Mouse (Mus musculus) frontal cortex, postnatal 36 days (tissue): Measurements from ENCODE around the gene Pigr.

Experiments used
- DNase-seq, 2 experiments: peaks; one replicate each; pipeline ENCODE4 v3.0.0; 2022; ENCODE audit warnings: low spot score in 2 of 2

The Pigr gene

DNA sequence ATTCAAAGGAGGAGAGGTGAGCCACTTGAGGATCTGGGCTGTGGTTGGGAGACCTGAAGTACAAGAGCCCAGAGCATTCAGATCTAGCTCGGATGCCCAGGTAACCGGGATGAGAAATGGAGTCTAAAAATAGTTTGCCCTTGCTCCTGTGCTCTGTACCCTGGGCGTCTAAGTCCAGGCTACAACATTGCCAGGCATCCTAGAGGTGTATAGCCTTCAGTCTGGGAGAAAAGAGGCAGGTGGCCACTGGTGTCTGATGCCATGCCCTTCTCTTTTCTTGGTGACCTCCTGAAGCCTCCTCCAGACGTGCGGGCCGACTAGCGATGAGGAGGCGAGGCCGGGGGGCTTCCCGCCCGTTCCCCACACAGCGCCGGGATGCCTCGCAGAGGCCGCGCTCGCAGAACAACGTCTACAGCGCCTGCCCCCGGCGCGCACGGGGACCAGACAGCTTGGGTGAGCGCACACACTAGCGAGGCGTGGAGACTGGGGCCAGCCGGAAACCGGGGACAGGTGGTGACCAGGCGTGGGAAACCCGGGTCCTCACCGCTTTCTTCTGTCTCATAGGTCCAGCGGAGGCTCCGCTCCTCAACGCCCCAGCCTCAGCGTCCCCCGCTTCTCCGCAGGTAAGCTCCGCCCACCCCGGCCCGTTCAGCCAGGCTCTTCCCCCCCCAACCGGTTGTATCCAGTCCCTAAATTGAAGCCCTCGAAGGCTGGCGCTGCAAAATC is 51.6 kb downstream of the Pigr start:
- no peak for DNase-seq

DNA sequence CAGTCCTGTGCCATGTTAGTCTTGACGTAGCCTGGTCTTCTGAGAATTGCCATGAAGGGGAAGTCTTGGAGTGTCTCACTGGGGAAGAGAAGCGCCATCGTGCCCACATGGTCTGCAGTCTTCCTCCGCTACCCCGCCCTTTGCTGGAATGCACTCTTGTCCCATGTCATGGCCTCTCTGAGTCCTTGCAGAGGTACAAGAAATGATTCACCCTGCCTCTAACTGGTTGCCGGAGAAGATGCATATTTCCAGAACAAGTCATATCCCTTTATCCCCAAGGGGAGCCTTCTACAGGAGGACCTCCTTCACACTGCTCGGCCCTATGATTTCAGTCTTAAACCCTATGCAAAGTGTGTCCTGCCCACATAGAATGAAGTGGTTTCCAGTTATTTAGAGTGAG is 53.4 kb downstream of the Pigr start:
- DNase-seq, result no peak

DNA sequence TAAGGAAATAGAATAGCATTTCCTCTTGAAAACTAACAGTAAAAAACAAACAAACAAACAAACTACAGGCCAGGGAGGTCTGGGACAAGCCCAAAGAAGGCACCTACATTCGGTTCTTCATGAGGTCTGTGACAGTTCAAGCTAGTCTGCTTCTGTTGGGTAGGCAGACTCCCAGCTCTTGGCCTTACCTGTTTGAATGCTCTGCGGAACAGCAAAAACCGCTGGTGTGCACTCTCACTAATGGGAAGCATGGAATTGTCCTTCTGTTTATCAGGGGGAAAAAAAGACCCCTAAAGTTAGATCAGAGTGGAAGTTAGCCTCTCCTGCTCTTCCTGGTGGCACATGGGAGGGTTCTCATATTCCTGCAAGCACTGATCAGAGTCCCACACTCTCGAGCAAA is 56.7 kb downstream of the Pigr start:
- DNase-seq, result no peak

DNA sequence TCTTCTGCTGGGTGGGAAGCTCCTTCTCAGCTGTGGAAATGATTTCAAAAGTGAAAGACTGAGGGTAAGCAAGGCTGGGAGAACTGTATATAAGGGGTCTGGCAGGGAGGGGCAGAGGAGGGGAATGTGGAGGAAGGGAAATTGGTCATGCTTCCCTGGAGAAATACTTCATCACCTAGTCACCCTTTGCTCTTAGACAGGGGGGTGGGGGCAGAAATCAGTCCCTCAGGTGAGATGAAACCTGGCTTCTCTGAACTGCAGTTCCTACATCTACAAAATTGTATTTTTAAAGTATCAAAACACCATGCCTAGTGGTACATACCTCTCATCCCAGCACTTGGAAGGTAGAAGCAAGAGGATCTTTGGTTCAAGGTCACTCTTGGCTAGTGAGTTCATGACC is 60.9 kb downstream of the Pigr start, which contains the start of gene Il24:
Gene Il24 (minus strand): TSS at position 101 of the 400 bp plus-strand sequence.
- DNase-seq, result no peak

DNA sequence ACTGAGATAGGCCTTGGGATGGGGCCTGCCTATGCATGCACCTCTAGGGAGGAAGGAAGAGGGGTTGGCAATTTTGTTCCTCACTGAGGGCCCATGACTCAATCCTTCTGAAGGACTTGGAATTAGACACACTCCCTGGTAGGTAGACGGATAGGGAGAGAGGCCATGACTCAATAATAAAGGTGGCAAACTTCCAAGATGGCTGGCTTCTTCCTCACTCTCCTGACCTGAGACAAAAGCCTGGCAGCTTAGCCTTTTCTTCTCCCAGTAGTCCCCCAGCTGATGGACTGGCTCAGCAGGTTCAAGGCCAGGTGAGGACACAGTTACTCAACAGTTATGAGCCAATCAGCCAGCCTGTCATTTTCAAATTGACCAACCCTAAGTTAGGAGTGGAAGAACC is 66.0 kb downstream of the Pigr start:
- DNase-seq, result no peak

DNA sequence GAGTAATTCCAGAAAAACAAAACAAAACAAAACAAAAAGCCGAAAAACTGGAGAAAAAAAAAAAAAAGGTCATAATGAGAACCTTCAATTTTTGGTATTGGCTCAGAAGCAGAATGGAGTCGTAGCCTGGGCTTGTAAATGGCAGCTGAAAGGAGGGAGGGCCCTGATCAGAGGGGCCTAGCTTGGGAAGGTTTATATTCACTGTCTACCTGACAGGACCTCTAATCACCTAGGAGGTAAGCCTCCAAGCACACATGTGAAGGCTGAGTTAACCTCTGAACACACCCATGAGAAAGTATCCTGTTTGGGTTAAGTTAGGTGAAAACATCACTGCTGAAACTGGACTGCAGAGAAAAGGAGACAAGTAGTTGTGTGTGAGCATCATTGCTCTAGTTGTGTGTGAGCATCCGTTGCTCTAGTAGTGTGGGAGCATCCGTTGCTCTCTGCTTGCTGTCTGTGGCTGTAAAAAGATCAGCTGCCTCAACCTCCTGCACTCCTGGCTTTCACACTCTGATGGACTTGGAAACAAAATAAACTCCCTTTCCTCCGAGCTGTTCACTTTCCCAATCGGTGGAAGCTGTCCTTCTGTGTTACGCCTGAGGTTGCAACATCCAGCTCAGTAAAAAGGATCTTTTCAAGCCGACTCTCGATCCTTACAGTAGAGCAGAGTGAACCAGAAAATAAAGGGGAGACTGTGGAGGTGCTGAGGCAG is 67.0 kb downstream of the Pigr start:
- no peak for DNase-seq

DNA sequence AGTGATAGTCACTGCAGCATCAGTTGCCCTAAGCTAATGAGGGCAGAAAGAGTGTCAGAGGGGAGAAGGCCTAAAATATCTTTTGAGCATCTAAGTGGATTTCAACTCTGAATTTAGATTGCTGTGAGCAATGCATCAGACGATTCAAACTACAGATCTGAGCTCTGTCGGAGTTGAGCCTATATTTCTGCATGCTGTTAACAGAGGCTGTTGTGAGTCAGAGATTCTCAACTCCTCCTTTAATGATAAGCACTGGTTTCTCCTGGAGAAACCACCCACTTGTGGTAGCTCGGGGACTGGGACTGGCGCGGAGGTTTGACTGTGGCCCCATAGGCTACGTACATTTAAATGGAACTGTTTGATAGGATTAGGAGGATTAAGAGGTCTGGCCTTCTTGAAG is 68.0 kb downstream of the Pigr start:
- DNase-seq, result no peak
